Mouse (Mus musculus) NIH3T3 (cell line): Measurements from ENCODE around the gene Ada.
"Not testable (repeated sequence)": the region's sequence is repeated elsewhere in the genome, so short reads cannot be mapped to it uniquely, and the experiment has no call there.

Source experiments
- DNase-seq: peaks from one replicate; pipeline ENCODE4 v3.0.0-alpha.2; 2012; ENCODE audit warnings: low read depth

Gene Ada

GRCm38 (mm10) chr2:163696763-163697162, 53.3 kb downstream of the Ada start:
- no peak for DNase-seq

GRCm38 (mm10) chr2:163693716-163694314, 56.2 kb downstream of the Ada start:
- peak; percentile 75 for DNase-seq

- DNase-seq: peak; percentile 53
Measured at GRCm38 (mm10) chr2:163692873-163693612, 57.0 kb downstream of the Ada start.

DNA sequence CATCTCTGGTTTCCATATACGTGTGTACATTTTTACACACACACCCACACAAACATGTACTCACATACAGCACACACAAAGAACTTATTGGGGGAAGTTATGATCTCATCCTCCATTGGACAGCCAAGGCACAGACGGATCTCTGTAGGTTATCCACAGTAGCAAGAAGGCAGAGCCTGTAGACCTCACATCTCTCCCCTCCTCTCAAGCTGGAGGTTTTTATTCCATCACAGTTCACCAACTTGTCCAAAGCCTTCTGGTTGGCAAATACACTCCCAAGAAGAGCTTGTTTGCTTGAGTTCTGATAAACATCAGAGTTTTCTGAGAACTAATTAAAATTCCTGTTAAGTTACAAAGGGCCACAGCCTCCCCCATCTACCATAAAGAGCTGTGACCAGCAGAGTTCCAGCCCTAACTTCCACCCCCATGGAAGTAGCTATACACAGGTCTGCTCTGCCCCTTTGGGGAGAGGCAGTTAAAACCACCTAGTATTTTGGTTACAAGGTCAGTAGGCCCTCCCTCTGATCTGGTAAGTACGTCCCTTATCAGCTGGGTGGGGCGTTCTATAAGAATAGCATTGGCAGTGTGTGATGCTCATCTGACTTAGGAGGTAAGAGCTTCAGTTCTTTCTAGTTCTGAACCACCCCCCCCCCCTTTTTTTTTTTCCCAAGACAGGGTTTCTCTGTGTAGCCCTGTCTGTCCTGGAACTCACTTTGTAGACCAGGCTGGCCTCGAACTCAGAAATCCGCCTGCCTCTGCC, 58.0 kb downstream of the Ada start:
- no peak for DNase-seq

- no peak for DNase-seq
Measured at GRCm38 (mm10) chr2:163690409-163691304, 59.4 kb downstream of the Ada start.

- no peak for DNase-seq
Measured at GRCm38 (mm10) chr2:163689771-163690170, 60.3 kb downstream of the Ada start.

DNA sequence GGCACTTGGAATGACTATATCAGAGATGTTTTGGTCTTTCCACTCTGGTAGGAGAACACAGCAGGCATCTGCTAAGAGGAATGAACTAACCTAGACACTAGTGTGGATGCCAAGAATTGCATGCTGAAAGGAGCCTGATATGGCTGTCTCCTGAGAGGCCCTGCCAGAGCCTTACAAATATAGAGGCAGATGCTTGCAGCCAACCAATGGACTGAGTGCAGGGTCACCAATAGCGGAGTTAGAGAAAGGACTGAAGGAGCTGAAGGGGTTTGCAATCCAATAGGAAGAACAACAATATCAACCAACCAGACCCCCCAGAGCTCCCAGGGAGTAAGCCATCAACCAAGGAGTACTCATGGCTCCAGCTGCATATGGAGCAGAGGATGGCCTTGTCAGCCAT, 61.7 kb downstream of the Ada start:
- DNase-seq: not testable (repeated sequence)

GRCm38 (mm10) chr2:163686886-163687285, 63.2 kb downstream of the Ada start:
- DNase-seq: no peak

DNA sequence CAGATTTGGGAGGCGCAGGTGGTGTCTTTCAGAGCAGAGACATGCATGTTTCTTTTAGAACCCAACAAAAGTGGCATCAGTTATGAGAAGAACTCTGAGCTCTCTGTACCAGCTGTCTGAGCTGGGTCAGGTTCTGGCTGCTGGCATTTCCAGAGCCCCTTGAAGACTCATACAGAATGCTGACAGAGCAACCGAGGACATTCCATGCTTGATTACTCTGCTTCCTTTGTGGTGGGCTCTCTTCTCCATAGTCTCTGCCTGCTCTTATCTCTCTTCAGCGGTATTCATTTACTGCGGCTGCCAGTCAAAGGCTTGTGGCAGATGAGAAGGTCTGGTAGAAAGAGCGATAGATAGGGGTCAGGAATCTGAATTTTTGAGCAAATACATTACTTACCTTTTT, 63.8 kb downstream of the Ada start:
- DNase-seq: no peak

- DNase-seq: peak; percentile 57
Measured at GRCm38 (mm10) chr2:163685761-163686200, 64.3 kb downstream of the Ada start.

DNA sequence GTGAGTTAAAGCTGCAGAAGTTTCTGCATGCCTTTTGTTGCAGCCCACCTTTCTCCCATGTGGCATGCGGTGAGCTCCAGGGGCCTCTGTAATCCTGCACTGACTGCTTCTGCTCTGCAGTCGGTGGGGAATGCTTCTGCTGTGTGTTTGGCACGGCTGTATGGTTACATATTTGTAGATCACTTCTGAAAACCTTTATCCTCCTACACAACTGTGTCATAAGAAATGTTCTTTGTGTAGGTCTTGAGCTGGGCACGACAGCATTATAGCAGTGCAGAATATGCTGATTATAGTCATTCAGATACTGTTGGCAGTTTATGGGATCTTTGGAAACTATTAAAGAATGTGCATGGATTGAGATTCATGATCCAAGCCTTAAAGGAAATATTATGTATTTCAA, 64.8 kb downstream of the Ada start:
- DNase-seq: no peak

- DNase-seq: no peak
Measured at GRCm38 (mm10) chr2:163682344-163682743, 67.7 kb downstream of the Ada start.

DNA sequence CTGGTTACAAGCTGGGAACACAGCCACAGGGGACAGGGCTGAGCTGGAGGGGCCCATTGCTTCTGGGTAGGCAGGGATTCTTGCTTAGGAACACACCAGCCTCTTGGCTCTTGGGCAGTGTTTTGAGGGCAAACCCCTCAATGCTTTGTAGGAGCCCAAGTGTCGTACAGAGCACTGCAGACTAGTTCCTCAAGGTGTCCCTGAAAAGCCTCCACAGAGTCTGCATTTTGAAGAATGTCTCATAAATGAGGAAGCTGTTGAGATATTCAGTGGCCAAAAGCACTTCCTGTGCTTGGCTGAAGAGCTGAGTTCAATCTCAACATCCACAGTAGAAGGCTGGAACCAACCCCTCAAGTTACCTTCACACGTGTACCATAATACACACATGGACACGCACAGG, 73.3 kb downstream of the Ada start:
- DNase-seq: no peak
